Mouse (Mus musculus): ENCODE results near the gene Zmym4.

The Zmym4 gene

GRCm38 (mm10) chr4:126831122-126831521 is 136.8 kb downstream of the Zmym4 start:
- intact Hi-C loops (cut with DNase I): no loop called here

DNA sequence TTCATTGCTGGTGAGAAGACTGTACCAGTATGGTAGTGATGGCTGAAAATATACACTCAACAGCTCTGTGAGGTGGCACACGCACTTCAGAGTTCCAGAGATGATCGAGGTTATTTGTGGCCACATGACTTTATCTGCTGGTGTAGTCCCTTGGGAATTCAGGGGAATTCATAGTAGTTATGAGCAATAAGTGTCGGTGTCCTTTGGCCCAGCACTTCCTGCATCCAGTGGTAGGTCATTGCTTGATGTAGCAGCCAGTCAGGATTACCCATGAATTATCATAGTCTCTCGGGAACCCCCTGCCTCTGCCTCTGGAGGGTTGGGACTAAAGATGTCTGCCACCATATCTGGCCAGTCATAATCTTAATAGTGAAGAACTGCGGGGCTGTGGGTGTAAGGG is 144.0 kb downstream of the Zmym4 start:
- intact Hi-C loops (cut with DNase I): no loop called here

- intact Hi-C loops (cut with DNase I): no loop called here
Observed at GRCm38 (mm10) chr4:126822891-126823882, 144.7 kb downstream of the Zmym4 start.

GRCm38 (mm10) chr4:126814854-126815253 is 153.1 kb downstream of the Zmym4 start:
- intact Hi-C loops (cut with DNase I): no loop called here

DNA sequence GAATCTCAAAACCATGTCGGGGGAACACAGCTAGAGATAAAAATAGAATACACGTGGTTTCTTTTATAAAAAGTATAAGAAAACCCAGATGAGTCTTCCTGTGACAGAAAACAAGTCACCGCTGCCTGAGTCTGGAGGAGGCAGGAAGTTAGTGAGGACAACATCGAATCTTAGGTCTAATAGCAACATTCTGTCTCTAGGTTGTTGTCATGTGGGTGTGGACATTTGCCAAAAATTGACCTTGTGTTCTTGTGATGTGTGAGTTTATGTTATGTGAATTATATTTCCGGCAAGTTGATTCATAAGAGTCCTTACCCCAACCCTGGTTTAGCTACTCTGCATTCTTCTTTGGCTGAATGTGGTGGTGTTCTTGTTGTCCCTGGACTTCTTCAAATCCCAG is 154.7 kb downstream of the Zmym4 start:
- intact Hi-C loops (cut with DNase I): no loop called here
